Mouse (Mus musculus): ENCODE measurements around the gene Ccdc188. TPM values are rescaled to one million over a fixed set of nuclear protein-coding genes. Genes with fewer than 3 reads are reported as not detected.
"Not testable (repeated sequence)": the region's sequence is repeated elsewhere in the genome, so short reads cannot be mapped to it uniquely, and the experiment has no call there.

Gene Ccdc188
- total RNA-seq (2021), result not detected

DNA sequence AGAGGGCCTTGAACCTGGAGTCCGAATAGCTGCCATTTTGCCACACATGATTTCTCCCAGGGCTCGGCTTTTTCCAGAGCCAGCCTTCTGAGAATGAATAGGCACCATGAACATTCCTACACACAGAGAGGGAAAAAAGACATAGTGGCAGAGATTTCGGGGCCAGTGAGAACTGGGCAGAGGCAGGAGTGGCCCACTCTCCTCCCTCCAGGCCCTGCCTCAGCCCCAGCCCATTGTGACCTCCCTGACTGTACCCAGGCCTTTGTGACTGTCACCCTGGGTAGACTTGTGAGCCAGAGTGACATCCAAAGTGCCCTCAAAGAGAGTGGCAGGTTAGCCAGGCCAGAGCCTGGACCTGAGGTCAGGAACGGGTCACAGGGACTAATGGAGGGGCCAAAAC, at the start of gene Ccdc188:
Gene Ccdc188, plus strand, starts transcription at position 301 of the 400 bp plus-strand sequence.
- no peak for DNase-seq

DNA sequence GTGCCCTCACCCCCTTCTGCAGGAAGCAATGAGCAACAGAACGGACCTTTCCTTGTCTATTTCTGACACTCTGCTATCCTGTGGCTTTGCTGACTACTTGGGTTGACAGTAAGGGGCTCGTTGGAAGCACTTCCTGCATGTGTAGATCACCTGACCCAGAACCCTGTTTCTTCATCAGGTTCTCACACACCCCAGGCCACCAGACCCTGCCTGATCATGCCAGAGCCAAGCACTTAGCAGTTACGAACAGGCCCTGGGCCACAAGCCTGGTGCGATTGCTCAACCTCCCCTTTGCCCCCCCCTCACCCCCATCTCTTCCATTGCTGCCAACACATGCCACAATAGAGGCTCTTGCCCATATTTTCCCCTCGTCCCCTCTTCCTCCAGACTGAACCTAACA, 48.5 kb upstream of the Ccdc188 start:
- no peak for DNase-seq

DNA sequence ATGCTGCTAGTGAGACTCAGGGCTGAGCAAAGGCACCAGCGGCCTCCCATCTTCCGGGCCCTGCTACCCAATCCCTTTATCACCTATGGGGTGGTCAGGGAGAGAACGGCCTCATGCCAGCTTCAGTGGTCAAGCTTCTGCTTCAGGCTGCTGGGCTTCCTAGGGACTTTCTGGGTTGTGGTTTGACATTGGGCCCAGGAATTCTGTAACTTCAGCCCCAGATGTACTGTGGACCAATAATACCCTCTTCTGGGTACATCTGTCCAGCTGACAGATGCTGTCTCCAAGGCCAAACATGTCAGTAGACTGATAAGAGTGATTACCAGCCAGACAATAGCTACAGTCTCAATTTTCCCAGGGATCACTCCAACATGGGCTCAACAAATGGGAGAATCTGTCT, 47.9 kb upstream of the Ccdc188 start:
- DNase-seq, result no peak

DNA sequence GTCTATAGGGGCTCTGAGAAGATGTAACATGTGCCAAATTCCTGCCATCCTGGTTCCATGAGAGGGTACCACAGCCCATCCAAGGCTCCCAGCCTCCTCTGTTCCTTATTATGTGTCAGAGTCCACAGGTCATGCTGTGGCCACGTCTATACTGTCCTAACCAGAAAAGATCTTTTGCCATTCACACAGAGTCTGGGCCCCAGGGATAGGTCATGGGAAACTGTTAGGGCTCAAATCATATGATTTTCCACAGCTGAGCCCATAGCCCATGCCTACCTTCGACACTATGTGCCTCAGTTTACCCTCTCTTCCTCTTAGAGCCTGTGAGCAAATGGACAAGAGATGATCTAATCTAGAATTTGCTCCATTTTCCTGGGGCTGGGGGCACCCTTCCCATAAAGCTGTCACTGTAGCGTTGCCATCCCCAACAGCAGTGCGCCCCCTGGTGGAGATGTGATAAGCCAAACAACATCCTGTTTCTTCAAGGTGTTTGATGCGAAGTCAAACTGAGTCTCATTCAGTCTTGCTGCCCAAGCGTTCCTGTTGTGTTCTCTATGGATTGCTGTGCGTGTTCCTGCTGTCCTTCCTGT, 45.3 kb upstream of the Ccdc188 start:
- DNase-seq, result peak; percentile 77 to 83

DNA sequence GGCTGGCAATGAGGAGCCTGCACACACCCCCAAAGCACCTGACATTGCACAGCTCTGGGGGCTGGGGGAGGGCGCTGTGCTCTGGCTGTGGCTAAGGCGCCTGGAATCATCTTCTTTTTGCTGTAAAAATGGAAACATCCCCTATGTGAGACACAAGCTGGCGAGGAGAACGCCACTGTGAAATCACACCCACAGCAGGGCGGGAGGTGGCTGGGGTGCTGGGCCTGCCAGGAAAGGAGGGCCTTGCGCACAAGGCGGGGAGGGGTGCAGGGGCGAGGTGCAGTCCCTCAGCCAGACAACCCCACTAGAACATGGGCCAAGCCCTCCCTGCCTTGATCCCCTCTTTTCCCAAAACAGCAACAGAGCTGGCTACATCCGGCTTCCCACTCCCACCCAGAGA, 44.4 kb upstream of the Ccdc188 start:
- DNase-seq, result peak; percentile 62 to 65

DNA sequence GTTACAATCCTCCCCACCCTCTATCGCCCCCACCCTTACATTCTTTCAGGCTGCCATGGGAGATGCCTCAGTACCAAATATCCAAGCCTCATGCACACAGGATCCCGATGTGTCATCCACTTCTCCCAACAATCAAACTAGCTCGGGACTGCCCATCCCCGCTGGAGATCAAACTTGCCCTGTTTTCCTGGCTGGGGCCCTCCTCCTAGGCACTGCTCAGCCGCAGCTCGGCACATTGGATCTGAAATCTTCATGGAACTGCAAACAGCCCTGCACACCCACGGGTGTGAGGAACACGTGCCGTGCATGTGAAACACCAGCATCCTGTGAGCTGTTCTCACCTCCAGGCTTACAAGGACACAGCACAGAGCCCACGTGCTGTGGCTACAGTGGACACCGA, 43.9 kb upstream of the Ccdc188 start:
- peak; percentile 40 to 45 for DNase-seq

DNA sequence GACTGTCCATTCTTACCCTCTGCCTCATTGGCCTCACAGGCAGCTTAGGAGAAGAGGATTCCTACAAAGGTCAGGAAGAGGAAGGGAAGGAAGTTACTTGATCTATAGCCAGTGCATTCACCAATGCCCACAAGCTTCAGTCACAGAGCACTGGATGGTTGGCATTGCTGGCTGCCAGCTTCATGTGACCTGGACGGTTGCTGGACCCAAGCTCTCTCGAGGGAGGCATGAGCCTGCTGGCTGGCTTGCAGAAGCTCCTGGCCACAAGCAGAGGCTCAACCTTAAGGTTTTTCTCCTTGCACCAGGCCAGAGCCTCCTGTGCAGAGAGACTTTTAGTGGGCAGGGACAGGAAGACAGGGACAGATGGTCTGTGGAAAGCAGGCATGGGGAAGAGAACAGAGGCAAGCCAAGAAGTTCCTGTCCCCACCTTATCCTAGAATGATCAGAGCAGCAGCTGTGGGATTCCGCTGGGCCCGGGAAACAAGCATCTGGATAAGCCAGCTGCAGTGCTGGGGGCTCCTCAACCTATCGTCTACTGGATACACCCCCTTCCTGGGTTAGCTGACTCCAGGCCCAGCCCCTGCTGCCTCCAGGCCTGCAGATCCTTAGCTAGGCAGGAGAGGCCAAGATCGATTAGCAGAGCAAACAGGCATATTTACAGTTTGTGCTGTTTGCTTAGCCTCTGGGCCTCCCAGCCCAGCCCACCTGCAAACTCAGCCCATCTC, 41.7 kb upstream of the Ccdc188 start:
- no peak for DNase-seq

DNA sequence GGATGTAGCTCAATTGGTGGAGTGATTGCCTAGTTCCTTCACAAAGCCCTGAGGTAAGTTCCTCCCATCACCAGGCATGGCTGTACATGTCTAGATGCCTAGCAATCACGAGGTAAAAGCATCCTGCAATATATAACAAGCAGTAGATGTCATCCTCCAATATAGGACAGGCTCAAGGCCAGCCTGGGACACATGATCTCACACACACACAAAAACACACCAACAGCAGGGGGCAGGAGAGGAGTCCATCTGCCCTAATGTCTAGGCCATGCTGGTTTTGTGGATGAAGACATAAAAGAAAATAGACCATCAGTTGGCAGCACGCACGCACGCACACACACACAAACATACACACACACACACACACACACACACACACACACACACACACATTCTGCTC, 40.9 kb upstream of the Ccdc188 start:
- no peak for DNase-seq

DNA sequence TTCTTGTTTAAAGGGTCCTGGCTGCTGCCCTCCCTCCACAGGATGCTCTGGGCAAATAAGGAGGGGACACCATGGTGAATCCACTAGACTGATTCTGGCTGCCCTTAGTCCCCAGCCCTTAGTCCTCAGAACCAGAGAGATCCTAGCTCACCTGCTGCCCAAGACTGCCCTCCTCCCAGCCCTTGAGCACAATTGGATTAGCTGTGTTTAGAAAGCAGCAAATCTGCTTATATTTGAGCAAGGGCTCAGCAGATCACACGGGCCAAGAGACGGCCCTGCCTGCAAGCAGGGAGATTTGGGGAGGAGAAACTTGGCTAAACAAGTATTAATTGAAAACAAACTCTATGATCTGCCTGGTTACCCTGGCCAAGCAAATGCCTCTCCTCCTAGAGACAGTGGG, 38.1 kb upstream of the Ccdc188 start:
- DNase-seq, result no peak

DNA sequence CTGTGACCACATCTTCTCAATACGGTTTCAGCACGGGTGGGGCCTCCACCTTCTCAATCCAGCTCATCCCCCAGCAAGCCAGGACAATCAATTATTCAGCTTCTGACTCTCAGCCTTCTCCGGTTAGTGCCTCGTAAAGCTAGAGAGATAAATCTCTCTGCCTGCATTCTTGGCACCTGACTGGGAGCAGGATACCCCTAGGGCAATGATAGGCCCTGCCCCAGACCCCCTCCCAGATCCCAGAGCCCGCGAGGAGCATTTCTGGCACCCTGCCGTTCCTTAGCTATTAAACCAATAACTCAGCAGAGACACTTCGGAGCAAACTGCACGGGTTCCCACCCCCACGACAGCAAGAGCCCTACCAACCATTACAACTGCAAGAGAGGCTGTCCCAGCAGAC, 36.3 kb upstream of the Ccdc188 start:
- no peak for DNase-seq

DNA sequence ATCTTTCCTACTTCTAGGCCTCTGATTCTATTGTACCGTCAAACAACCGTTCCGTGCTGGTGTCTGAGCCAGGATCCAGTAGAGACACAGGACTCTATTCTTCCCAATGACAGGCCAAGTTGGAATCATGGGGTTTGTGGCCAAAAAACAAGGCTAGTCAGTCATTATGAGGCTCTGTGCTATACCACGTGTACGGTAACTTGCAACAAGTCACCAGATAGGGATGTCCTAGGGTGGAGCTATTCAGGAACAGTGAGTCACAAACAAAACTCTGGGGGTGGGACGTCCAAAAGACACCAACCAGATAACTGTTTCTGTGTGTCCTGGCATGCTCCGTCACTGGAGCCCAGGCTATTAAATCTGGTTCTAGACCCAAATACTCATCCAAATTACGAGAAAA, 34.9 kb upstream of the Ccdc188 start:
- no peak for DNase-seq

DNA sequence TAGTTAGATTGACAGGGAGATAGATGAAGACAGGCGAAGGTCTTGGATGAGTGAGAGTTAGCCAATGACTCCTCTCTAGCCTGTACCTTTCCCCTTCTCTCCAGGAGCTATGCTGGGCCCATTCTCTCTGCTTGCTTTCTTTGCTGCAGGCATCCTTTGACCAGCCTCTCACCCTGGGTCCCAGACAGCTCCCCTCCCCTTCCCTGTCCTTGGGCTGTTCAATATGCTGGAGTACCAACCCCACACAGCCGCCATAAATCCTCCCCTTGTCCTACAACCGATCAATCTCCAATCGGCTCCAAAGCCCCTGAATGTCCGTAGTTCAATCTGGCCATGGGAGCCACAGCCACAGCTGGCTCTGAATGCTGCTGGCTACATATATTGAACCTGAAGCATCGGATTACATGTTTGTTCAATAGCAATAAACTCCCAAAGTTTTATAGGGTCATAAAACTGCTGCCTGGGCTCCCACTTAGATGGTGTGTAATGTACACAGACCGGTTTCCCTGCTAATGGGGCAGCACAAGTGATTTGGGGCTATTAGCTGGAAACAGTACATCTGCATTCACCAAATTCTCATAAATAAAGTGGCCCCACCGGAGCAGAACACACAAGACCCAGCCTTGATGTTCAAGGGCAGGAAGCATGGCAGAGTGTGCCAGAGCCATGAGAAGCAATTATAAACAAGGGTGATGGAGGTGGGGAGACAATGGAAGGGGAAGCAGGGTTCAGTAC, 31.8 kb upstream of the Ccdc188 start:
- DNase-seq, result no peak

DNA sequence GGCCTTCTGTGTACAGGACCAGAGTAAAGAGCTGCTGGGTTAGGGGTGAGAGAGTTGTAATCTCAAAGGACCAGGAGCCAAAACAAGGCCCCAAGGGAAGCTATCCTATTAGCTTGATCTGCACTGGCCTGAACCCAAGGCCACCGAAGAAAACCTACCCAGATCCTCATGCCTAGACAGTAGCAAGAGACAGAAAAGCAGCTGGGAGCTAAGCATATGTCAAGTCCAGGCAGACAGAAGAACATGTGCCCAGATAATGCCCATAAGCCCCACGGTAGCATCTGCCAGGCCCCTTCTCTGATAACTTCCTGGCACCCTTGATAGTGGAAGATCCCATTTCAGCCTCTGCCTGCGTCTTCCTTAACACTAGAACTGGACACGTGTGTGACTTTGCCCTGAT, 30.9 kb upstream of the Ccdc188 start:
- no peak for DNase-seq

DNA sequence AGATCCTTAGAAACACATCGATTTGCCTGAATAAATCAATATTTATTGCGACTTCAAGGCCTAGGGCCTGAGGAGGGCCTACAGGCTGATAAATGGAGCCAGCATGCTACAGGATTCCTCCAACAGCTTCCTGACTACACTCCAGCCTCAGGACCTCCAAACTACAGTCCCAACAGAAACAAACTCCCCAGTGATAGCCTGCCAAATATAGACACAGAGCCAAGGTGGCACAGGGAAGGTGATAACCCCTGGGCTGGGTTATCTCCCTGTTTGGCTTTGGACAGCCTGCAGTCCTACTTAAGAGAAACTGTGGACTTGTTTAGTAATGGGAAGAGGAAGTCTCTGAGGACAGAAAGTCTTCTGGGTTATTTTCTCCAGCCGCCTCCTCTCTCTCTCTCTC, 30.5 kb upstream of the Ccdc188 start:
- DNase-seq, result no peak

DNA sequence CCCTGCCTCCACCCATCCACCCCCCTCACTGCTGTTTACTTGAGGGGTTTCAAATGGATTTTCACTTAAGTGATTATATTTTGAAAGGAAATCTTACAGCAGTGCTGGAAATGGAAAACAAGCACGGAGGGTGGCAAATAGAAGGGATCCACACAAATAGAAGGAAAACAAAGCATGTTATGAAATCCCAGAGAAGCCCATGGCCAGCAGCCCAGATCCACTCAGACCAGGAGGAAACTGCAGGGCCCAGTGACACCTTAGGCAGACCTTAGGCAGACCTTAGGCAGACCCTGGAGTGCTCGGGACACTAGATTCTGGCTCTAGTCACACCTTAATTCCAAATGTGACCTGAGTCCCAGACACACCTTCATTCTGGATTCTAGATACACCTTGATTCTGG, 26.7 kb upstream of the Ccdc188 start:
- DNase-seq, result no peak

DNA sequence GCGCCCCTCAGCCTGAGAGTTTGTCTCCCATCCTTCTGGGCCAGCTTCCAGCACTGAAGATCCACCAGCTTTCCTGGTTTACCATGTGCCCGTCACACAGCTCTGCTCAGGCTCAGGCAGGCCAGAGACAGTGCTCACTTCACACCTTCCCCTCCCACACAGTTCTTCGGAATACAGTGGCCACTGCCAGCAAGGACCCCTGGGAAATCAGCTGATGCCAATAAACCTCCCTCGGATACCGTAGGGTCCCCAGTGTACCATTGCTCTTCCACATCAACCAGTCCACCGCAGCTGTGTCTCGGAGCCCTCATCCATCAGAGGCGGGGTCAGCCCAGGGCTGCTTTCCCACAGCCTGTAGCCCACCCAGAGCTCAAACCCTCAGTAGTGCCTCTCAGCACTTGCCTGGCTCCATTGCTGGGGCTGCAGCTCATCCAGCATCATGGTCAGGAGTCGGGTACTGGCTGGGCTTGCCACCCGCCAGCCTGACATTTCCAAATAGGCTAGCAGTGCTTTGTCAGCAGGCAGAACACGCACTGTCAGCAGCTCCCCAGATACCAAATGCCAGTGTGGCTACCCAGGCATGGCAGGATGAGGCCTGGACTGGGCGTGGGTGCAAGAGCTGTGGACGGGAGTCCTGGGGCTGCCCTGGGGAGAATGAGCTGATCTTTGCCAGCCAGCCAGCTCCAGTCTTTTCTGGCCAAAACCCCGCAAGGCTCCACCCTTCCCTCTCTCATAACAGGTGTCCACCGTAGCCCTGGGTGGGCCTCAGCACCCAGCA, 23.3 kb upstream of the Ccdc188 start:
- no peak for DNase-seq

DNA sequence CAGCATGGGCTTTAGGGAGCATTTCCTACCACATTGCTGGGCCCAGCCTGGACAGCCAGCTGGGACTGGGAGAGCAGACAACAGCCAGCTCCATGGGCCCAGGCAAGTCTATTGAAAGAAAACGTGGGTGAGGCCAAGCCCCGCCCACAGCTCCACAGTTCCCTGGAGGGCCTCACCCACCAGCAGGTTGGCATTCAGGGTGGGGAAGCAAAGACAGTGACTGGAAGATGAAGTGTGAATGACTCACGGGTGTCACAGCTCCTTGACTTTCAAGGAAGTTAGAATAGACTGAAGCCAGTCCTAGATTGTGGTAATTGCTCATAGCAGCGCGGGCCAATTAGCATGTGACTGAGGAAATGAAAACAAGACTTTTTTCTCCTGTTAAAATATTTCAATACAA, 22.6 kb upstream of the Ccdc188 start:
- peak; percentile 50 to 63 for DNase-seq

DNA sequence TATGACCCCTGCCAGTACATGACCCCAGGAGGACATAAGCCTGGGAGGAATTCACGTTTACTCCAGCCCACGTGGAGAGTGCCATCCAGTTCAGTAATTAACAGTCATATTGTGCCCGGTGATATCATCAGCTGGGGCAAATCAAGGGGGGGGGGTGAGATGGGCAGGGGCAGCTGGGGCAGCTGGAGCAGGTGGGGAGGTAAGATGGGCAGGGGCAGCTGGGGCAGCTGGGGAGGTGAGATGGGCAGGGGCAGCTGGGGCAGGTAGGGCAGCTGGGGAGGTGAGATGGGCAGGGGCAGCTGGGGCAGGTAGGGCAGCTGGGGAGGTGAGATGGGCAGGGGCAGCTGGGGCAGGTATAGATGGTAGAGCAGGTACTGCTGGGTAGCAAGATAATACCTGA, 22.1 kb upstream of the Ccdc188 start:
- DNase-seq, result not testable (repeated sequence)

DNA sequence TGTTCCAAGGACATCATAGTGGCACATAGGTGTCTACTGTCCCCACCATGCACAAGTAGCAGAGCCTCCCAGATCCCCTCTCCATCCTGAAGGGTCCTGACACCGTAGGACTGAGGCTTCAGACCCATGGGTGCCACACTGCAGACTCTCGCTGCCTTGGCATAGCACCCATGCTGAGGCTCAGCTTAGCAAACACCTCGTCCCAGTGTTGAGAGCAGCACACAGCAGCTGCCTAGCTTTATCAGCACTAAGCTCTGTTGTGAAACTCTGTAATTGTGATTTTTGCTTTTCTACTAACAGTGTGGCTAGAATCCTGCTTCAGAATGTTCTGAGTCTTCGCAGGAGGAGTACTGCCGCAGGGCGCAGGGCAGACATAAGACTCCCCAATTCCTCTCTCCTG, 19.8 kb upstream of the Ccdc188 start:
- DNase-seq, result no peak

DNA sequence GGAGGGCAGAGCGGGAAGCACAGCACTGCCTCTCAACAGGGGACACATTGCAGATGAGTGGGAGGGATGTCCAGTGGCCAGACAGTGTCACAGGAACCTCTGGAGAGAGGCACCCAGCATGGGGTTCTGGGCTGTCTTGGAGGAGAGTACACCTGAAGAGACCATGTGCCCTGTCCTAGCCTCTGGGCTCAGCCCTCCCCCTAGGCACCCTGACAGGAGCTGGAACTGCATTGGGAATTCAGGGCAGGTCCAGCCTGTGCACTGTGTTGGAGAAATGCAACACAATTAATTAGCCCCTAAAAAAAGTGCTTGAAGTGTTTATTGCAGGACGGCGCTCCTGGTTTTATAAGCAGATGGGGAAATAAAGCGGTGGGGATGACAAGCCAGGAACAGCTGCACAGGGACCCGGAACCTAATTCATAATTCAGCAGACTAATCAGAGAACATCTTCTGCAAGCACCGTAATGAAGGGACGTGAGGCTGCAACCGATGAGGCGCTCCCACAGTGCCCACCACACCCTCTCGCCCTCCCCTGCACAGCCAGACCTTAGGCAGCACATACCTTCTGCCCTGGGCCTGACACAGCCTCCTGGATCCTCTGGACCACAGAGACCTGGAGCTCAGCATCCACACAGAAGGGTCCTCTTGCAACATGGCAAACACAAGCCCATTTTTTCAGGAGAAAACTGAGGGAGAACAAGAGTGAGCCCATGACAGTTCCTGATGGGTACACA, 19.1 kb upstream of the Ccdc188 start:
- no peak for DNase-seq

DNA sequence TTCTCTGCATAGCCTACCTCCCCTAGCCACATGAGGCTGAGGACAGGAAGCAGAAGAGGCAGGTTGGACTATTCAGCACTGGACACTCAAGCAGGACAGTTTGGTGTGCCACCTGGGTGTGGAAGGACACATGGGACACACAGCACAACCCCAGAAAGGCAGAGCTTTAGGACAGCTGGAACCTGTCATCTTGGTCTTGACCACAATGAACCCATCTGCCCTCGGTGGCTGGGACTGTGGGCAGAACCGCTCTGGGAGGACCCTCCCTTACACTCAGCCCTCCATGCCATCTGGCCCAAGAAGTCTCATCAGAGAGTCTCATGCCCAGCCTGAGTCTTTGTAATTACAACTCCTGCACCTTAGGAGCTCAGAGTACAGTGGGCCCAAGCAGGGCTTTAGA, 17.6 kb upstream of the Ccdc188 start:
- no peak for DNase-seq

DNA sequence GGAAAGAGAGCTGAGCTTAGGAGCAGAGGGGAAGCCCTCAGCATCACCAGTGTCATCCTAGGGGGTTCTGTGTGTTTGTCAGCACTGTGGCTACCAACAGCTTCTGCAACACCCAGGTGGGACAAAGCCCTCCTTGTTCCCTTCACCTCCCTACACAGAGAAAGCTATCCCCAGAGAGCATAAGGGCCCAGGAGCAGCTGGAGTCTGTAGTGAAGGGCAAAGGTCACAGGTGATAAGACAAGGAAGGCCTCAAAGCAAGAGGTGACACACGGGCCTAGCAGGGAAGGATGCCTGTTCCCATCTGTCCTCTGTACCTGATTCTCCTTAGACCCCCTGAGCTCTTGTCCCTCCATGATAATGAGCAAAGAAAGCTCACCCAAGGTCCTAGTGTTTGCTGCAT, 16.1 kb upstream of the Ccdc188 start:
- DNase-seq, result no peak

All from layer of hippocampus, postnatal 36 days (tissue).